Mouse (Mus musculus) Patski (cell line): ENCODE data around the gene Cnot6l. TPM values are rescaled to one million over a fixed set of nuclear protein-coding genes. Genes with fewer than 3 reads are reported as not detected.

Experiments
- ATAC-seq: fragments of 100-300 bp; one replicate; pipeline ENCODE4 v1.8.0; 2021
- CTCF ChIA-PET: fragments of 350-600 bp; sonication (Branson Sonifier 250); formaldehyde crosslinking; loops from one replicate; lab custom pipeline; 2022; ENCODE audit warnings: inconsistent platforms; lab: Charles Lee
- POLR2A ChIA-PET: fragments of 350-600 bp; sonication (Branson Sonifier 250); formaldehyde crosslinking; loops from one replicate; lab custom pipeline; 2022; ENCODE audit warnings: antibody characterized with exemption, inconsistent platforms; lab: Charles Lee
- DNase-seq: peaks from one replicate; pipeline ENCODE4 v3.0.0-alpha.2; 2011; ENCODE audit warnings: low read depth, low spot score
- H3K27me3 ChIP-seq: fragments of 371-371 bp; one replicate; pipeline ENCODE4 v1.5.1; 2021
- CTCF ChIP-seq: fragments of 100-300 bp; IDR thresholded peaks from one replicate; pipeline ENCODE4 v1.5.1; 2021
- in situ Hi-C: fragments of 300-500 bp; cut with MboI; formaldehyde crosslinking; loops from 3 replicates; pipeline ENCODE4 v1.11.1; 2018; ENCODE audit warnings: low pct_unique_long_range_greater_than_20kb, mixed read lengths
- polyA plus RNA-seq: library from polyadenylated mRNA; unstranded; gene quantifications from one replicate; pipeline ENCODE4 v1.2.3, GENCODE M21; 2021

The Cnot6l gene
- polyA plus RNA-seq, 1 experiment from 2014 or later: 29.3 TPM

GRCm38 (mm10) chr5:96029821-96030220, 134.2 kb downstream of the Cnot6l start:
- peaks cover 10% of the 10 kb centered on the region for H3K27me3 ChIP-seq
- in situ Hi-C loops: no loop called here
- DNase-seq (no peak), ATAC-seq (no peak)
- ChIA-PET CTCF (no interaction called here), POLR2A (no interaction called here)
- no peak for TF ChIP-seq CTCF

Other genes starting within 250 kb of the Cnot6l start
- not detected for gene Cxcl13, start 207.2 kb downstream of the Cnot6l start, polyA plus RNA-seq
- 23.0 TPM for gene Mrpl1, start 45.3 kb upstream of the Cnot6l start, polyA plus RNA-seq
- 2.4 TPM for gene Fras1, start 209.8 kb upstream of the Cnot6l start, polyA plus RNA-seq